Mouse (Mus musculus) large intestine, adult 2 months (tissue): ENCODE measurements around the gene Sdha. TPM values are rescaled to one million over a fixed set of nuclear protein-coding genes. Genes with fewer than 3 reads are reported as not detected.
A peak's percentile ranks its signal among the peaks of the same experiment; 100 is the strongest.

Experiments used
- DNase-seq: peaks from one replicate; pipeline ENCODE4 v3.0.0-alpha.2; 2012; ENCODE audit warnings: low read depth, low spot score
- WGBS: fragments of 180-500 bp; shearing (Covaris S2); methylation state at CpG from one replicate; pipeline ENCODE4 v1.1.7; 2018; 5-methylcytosine and 5-hydroxymethylcytosine counted together
- polyA plus RNA-seq: library from polyadenylated mRNA; depleted of rRNA; stranded (reverse); fragments of >200 nt; gene quantifications from 2 replicates; pipeline ENCODE4 v1.2.3, GENCODE M21; 2012; rRNA removed

The Sdha gene
- polyA plus RNA-seq, 1 experiment, result 152 TPM

DNA sequence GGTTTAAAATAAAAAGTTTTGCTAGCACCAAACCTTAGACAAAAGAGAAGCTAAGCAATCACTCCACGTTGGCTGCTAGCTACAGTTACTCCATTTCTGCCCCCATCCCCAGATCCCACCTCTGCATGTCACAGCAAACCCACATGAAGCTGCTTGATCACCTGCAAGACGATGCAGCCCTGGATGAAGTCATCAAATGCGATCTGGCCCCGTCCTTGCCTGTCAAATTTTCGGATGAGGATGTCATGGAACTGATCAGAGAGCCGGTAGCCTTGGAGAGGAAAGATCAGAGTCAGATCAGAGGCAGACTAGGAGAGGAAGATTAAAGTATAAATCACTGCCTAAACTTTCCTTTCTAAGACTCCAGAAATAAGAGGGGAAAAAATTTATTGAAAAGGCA, 44.7 kb downstream of the Sdha start:
- 89% methylated on average over 6 of the region's 6 CpGs for WGBS
- DNase-seq, result no peak

DNA sequence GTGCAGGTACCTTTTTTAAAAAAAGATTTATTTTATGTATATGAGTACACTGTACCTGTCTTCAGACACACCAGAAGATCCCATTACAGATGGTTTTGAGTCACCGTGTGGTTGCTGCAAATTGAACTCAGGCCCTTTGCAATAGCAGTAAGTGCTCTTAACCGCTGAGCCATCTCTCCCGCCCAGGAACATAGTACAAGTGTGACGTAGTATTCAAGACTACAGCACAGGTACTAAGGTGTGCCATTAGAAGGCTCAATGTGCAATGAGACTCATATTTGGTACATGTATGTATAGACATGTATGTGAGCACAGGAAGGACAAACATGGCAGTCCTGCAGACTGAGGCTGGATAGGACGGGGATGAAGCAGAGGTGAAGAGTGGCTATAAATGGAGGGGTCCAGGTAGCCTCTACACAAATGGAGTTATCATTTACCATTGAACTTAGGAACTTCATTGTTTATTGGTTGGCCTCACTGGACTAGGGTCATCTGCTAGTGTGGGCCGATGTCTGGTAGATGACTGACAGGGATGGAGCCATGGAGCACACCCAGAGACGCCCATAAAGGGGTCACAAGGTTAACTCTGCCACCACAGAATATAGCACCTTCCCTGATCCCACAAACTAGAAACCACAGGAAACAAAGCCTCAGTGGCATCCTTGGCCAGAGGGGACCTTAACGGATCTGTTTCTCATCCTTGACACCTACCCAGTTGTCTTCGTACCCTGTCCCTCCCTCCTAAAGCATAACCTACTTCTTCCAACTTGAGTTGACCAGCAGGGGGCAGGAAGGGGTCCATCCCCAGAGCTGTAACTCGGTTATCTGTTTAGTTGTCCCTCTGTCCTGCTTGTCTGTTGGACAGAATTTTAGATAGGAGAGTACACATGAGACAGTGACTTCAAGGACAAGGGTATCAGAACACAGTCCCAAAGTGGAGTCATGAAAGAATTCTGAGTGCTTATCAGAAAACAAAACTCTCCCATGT, 47.7 kb downstream of the Sdha start:
- WGBS, result 68% methylated on average over 10 of the region's 10 CpGs
- no peak for DNase-seq

DNA sequence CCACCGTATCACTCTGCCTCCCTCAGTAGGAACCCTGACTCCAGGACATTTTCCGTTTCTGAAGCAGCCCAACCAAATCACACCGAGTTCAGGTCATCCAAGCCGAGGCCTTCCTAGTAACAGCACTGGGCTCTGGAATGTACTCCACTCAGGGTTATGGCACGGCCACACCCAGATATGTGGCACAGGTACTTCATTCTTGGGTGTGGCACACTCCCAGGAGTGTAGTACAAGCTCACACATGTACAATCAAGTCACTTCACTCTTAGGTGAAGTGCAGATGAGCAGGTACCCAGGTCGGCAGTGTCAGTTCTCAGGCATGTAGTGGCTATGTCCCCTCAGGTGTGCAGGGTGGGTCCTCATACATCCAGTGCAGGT, 48.5 kb downstream of the Sdha start:
- WGBS, result 36% methylated on average over 6 of the region's 6 CpGs
- DNase-seq, result no peak

- DNase-seq, result peak; percentile 46
- WGBS, result 25% methylated on average over 4 of the region's 4 CpGs
Observed at GRCm38 (mm10) chr13:74300925-74301606, 49.0 kb downstream of the Sdha start.

GRCm38 (mm10) chr13:74296376-74296775, 53.7 kb downstream of the Sdha start:
- DNase-seq, result no peak
- WGBS, result 72% methylated on average over 7 of the region's 7 CpGs

- DNase-seq, result no peak
- WGBS, result 1% methylated on average over 27 of the region's 27 CpGs
Observed at GRCm38 (mm10) chr13:74292167-74292566, 57.9 kb downstream of the Sdha start, which contains the start of gene Ahrr. Gene Ahrr (minus strand): TSS chr13:74292331.

GRCm38 (mm10) chr13:74289646-74290045, 60.4 kb downstream of the Sdha start:
- DNase-seq, result no peak
- WGBS, result 76% methylated on average over 5 of the region's 5 CpGs

- DNase-seq, result no peak
- WGBS, result 20% methylated on average over 1 of the region's 2 CpGs
Observed at GRCm38 (mm10) chr13:74282299-74282698, 67.8 kb downstream of the Sdha start.

DNA sequence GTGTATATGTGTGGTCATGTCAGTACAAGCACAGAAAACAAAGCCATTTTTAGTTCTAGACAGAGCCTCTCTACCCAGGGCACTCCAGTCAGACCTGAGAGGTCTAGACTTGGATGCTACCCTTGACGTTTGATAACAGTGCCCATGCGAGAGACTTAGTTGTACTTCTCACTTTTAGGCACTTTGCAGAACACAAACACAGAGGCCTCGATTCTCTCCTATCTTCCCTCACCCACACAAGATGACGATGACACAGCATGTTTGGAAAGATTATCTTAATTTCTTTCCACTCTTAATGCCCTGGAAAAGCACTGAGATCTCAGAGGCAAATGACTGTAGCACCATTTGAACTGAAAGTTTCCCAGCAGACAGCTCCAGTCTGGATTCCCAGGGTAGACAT, 74.4 kb downstream of the Sdha start:
- 73% methylated on average over 4 of the region's 4 CpGs for WGBS
- DNase-seq, result no peak

Other genes starting within 250 kb of the Sdha start
- gene Slc9a3, start 228.8 kb downstream of the Sdha start, polyA plus RNA-seq, result 17.0 and 89.2 TPM in 2 replicates
- 37.5 and 40.4 TPM in 2 replicates for gene Exoc3, start 141.5 kb downstream of the Sdha start, polyA plus RNA-seq
- 1.2 and 2.2 TPM in 2 replicates for gene Ahrr, start 57.9 kb downstream of the Sdha start, polyA plus RNA-seq
- 212 and 237 TPM in 2 replicates for gene Pdcd6, start 32.7 kb downstream of the Sdha start, polyA plus RNA-seq
- 2.1 and 2.8 TPM in 2 replicates for gene Ccdc127, start within 50 bp of the Sdha start, polyA plus RNA-seq
- gene Lrrc14b, start 13.7 kb upstream of the Sdha start, polyA plus RNA-seq, result 0.22 and 0.37 TPM in 2 replicates
- 0.15 and 0.29 TPM in 2 replicates for gene Zfp72, start 40.6 kb upstream of the Sdha start, polyA plus RNA-seq
- 47.0 and 49.5 TPM in 2 replicates for gene Ftl1-ps1, start 49.4 kb upstream of the Sdha start, polyA plus RNA-seq
- gene Zfp825, start 143.7 kb upstream of the Sdha start, polyA plus RNA-seq, result 1.6 and 1.9 TPM in 2 replicates